Mouse (Mus musculus): ENCODE measurements around the gene Eml1. TPM values are rescaled to one million over a fixed set of nuclear protein-coding genes. Genes with fewer than 3 reads are reported as not detected.

Eml1 gene
- polyA plus RNA-seq, 1 experiment: 45.2 TPM

DNA sequence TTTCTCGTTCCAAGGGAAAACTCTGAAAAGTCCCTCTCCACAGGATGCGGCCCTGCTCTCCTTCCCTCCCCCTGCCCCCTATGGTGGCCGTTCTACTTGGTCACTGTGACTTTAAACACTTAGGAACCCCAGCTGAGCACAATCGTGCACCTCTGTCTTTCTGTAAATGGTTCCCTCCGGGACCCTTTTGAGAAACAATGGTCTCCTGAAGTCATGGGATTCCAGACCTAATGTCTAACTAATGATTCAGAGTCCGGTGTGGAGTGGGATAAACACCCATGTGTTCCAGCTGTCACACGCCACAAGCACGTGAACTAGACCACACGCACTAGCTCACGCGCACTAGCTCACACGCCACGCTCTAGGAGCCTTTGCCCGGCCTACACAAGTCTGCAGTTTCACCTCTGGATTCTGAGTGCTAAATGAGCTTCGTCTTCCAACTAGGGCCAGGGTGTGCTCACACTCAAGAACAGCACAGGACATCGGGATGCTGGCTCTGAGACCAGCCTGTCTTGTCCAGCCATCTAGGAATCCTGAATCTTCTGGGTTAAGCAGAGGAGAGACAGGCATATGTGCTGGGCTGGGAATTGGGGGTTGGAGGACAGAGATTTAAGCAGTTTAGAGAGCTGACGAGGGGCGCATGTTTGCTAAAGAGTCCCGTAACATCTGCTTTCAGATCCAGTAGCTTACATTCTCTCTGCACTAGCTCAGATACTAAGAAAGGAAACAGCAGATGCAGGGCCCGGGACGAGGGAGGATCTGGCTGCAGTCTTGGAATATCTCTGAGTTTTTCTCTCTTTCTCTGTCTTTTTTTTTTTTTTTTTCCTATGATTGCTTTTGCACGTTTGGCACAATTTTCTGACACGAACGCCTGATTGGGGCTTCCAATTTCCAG lies 65.5 kb downstream of the Eml1 start:
- Histone ChIP-seq H3K36me3 (ENCODE audit: control insufficient read depth, insufficient read depth) (no peaks in the 10 kb centered on the region), H3K79me2 (ENCODE audit: control insufficient read depth, insufficient read depth) (peaks cover 99% of the 10 kb centered on the region), H3K79me3 (ENCODE audit: low read depth) (peaks cover 72% of the 10 kb centered on the region), H3K27me3 (ENCODE audit: control insufficient read depth, insufficient read depth, insufficient read length) (no peaks in the 10 kb centered on the region), H3K4me3 (ENCODE audit: insufficient read depth, poor library complexity, severe bottlenecking) (no peak overlapping the region), H3ac (ENCODE audit: control insufficient read depth, insufficient read length, low read depth) (no peak overlapping the region)
- TF ChIP-seq CEBPB (IDR thresholded peaks at IDR 0.05; ENCODE audit: low read depth) (no peak), USF1 (IDR thresholded peaks at IDR 0.05; ENCODE audit: low read depth) (no peak), MYOD1 (IDR thresholded peaks at IDR 0.05; ENCODE audit: control insufficient read depth, insufficient read length, low read depth) (no peak), CTCF (IDR thresholded peaks at IDR 0.05; ENCODE audit: control insufficient read depth, insufficient read depth, insufficient read length) (no peak), MAX (IDR thresholded peaks at IDR 0.05) (no peak), MYOG (IDR thresholded peaks at IDR 0.05; ENCODE audit: control insufficient read depth, extremely low read depth, insufficient read length) (no peak), FOSL1 (IDR thresholded peaks at IDR 0.05; ENCODE audit: insufficient read depth, low read length, poor library complexity, severe bottlenecking) (no peak)

- TF ChIP-seq CTCF (IDR thresholded peaks at IDR 0.05; ENCODE audit: control insufficient read depth, insufficient read depth, insufficient read length): no peak
- TF ChIP-seq CEBPB (IDR thresholded peaks at IDR 0.05; ENCODE audit: low read depth): no peak
These were observed 66.7 kb downstream of the Eml1 start for GRCm38 (mm10) chr12:108437446-108437845.

GRCm38 (mm10) chr12:108443271-108443670 lies 72.5 kb downstream of the Eml1 start:
- H3K27me3 ChIP-seq (ENCODE audit: control insufficient read depth, insufficient read depth, insufficient read length): no peaks in the 10 kb centered on the region
- no peak overlapping the region for H3K4me3 ChIP-seq (ENCODE audit: insufficient read depth, poor library complexity, severe bottlenecking)
- no peak for TF ChIP-seq MAX (IDR thresholded peaks at IDR 0.05)
- H3ac ChIP-seq (ENCODE audit: control insufficient read depth, insufficient read length, low read depth): no peak overlapping the region
- H3K36me3 ChIP-seq (ENCODE audit: control insufficient read depth, insufficient read depth): peaks cover 5% of the 10 kb centered on the region
- H3K79me3 ChIP-seq (ENCODE audit: low read depth): peaks cover 54% of the 10 kb centered on the region
- peaks cover 98% of the 10 kb centered on the region for H3K79me2 ChIP-seq (ENCODE audit: control insufficient read depth, insufficient read depth)

More at GRCm38 (mm10) chr12:108437446-108437845, 66.7 kb downstream of the Eml1 start:
- Histone ChIP-seq H3K27me3 (ENCODE audit: control insufficient read depth, insufficient read depth, insufficient read length) (no peaks in the 10 kb centered on the region), H3ac (ENCODE audit: control insufficient read depth, insufficient read length, low read depth) (no peak overlapping the region), H3K79me2 (ENCODE audit: control insufficient read depth, insufficient read depth) (peaks cover 98% of the 10 kb centered on the region), H3K4me3 (ENCODE audit: insufficient read depth, poor library complexity, severe bottlenecking) (no peak overlapping the region), H3K79me3 (ENCODE audit: low read depth) (peaks cover 68% of the 10 kb centered on the region), H3K36me3 (ENCODE audit: control insufficient read depth, insufficient read depth) (no peaks in the 10 kb centered on the region)

- Histone ChIP-seq H3K36me3 (ENCODE audit: control insufficient read depth, insufficient read depth) (peaks cover 9% of the 10 kb centered on the region), H3K79me3 (ENCODE audit: low read depth) (peaks cover 57% of the 10 kb centered on the region), H3ac (ENCODE audit: control insufficient read depth, insufficient read length, low read depth) (no peak overlapping the region), H3K27me3 (ENCODE audit: control insufficient read depth, insufficient read depth, insufficient read length) (no peaks in the 10 kb centered on the region), H3K79me2 (ENCODE audit: control insufficient read depth, insufficient read depth) (peaks cover 98% of the 10 kb centered on the region), H3K4me3 (ENCODE audit: insufficient read depth, poor library complexity, severe bottlenecking) (no peak overlapping the region)
- TF ChIP-seq CTCF (IDR thresholded peaks at IDR 0.05; ENCODE audit: control insufficient read depth, insufficient read depth, insufficient read length) (no peak), MYOD1 (IDR thresholded peaks at IDR 0.05; ENCODE audit: control insufficient read depth, insufficient read length, low read depth) (no peak), MAX (IDR thresholded peaks at IDR 0.05) (no peak)
These were observed 73.0 kb downstream of the Eml1 start for GRCm38 (mm10) chr12:108443708-108444107.

GRCm38 (mm10) chr12:108444166-108445115 lies 73.7 kb downstream of the Eml1 start:
- peaks cover 57% of the 10 kb centered on the region for H3K79me3 ChIP-seq (ENCODE audit: low read depth)
- peaks cover 11% of the 10 kb centered on the region for H3K36me3 ChIP-seq (ENCODE audit: control insufficient read depth, insufficient read depth)
- peaks cover 98% of the 10 kb centered on the region for H3K79me2 ChIP-seq (ENCODE audit: control insufficient read depth, insufficient read depth)
- H3K27me3 ChIP-seq (ENCODE audit: control insufficient read depth, insufficient read depth, insufficient read length): no peaks in the 10 kb centered on the region
- H3K4me3 ChIP-seq (ENCODE audit: insufficient read depth, poor library complexity, severe bottlenecking): no peak overlapping the region
- TF ChIP-seq CTCF (IDR thresholded peaks at IDR 0.05; ENCODE audit: control insufficient read depth, insufficient read depth, insufficient read length): no peak
- no peak for TF ChIP-seq FOSL1 (IDR thresholded peaks at IDR 0.05; ENCODE audit: insufficient read depth, low read length, poor library complexity, severe bottlenecking)
- no peak for TF ChIP-seq CEBPB (IDR thresholded peaks at IDR 0.05; ENCODE audit: low read depth)
- TF ChIP-seq MYOD1 (IDR thresholded peaks at IDR 0.05; ENCODE audit: control insufficient read depth, insufficient read length, low read depth): no peak
- no peak for TF ChIP-seq USF1 (IDR thresholded peaks at IDR 0.05; ENCODE audit: low read depth)
- no peak for TF ChIP-seq MYOG (IDR thresholded peaks at IDR 0.05; ENCODE audit: control insufficient read depth, extremely low read depth, insufficient read length)
- TF ChIP-seq MAX (IDR thresholded peaks at IDR 0.05): no peak
- no peak overlapping the region for H3ac ChIP-seq (ENCODE audit: control insufficient read depth, insufficient read length, low read depth)
